Mouse (Mus musculus) R1 (cell line): ENCODE results near the gene Zfp653.
A peak's percentile ranks its signal among the peaks of the same experiment; 100 is the strongest.

ENCODE experiments used
- DNase-seq: peaks from one replicate; pipeline ENCODE4 v3.0.0-alpha.2; 2018; ENCODE audit warnings: low read depth, low spot score

Zfp653 gene

DNA sequence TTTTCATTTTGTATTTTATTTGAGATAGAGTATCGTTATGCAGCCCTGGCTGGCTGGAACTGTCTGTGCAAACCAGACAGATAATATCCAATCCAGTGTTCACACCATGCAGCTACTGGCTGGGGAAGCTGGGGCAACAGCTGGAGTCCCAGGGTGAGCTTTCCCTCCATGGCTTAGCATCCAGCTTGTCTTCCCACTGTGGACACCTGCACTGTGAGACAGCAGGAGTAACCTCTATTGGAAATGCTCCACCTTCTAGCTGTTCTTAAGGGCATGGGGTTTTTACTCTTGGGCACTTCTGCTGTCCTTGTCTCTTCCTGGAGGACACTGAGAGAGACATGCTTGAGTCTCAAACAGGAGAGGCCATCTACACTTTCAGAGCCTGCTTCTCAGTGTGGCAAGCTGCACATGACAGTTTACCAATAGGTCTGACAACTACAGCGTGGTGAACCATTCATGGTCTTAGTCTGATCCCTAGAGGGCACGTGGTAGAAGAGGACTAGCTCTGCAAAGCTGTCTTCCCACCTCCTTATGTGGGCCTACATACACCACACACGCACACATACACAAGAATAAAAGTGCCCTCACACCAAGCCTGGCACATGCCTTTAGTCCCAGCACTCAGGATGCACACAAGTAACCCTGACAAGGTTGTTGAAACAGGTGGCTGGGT is 1.2 kb downstream of the Zfp653 start:
- DNase-seq = no peak

DNA sequence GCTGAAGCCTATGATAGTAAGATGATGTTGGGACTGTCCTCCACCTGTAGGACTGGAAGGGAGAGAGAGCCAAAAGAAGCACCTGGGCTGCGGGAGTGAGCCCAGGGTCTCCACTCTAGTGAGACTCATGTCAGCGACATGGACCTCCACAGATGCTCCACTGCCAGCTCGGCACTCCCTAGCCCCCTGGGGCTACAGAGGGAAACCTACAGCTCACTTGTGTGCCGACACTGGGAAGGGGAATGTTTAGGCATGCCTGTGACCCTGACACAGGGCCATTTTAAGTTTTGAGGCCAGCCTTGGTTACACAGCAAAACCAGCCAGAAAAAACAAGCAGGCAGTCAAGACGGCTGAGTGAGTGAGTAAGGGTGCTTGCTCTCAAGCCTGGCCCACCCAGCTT is 4.0 kb downstream of the Zfp653 start:
- no peak for DNase-seq

DNA sequence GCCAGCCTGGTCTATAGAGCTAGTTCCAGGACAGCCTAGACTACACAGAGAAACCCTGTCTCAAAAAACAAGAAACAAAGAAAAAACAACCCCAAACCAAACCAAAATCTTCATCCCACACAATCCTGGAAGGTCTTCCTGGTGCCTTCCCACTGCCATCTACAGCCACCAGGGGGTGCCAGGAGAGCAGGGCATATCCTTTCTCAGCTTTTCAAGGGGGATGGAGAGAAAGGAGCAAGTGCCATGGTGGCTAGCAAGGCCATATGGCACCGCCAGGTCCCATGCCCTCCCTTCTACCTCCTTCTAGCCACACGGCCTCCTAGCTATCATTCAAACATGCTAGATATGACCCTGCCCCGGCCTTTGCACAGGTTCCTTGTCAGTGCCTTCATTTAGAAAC is 4.7 kb downstream of the Zfp653 start:
- DNase-seq = peak; percentile 70

DNA sequence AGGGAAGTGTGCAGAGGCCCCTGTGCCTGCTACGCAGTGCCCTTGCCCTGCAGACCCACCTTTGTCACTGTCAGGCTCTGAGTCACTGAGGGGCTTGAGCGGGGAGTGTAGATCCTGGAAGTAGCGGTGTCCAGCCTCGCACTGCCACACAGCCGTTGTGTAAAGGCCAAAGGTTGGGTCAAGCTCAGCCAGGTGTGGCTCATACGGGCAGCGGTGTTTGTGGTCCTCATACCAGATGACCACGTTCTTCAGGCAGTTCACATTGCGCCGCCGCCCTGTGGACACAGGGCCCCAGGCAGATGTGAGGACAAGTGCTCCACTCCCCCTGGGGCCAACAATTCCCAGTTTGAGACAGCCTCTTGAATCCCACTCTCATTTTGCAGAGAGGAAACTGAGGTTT is 5.5 kb downstream of the Zfp653 start:
- DNase-seq = no peak

DNA sequence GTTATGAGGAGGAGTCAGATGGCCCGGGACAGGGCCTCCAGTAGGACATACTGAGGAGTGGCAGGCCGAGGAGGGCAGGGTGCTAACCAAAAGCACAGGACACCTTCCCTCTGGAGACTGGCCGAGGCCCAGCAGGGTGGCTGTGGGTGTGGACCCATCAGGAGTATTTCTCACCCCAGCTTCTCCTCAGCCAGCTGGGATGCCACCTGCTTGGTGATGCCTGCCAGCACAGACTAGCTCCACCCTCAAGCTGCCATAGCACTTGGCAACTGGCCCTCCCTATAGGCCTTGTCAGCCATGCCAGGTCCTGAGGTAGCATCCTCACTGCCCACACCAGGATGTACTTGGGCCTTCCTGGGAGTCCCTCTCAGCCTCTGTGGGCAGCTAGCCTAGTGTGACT is 6.8 kb downstream of the Zfp653 start:
- no peak for DNase-seq

DNA sequence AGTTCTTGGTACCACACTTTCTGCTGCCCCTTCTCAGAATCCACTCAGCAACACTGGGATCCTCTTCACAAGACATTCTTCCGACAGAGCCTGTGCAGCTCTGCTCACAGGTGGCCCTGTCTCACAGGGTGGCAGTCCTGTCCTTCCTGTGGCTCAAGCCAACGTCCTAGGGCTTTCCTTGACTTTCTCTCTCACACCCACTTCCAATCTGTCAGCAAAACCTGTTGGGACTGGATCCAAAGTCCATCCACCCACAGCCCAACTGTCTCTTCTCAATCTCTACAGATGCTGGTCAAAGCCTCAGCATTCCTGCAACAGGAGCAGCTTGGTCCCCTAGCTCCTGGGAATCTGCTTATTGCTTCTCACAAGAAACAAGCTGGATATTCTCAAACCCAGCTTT is 9.8 kb downstream of the Zfp653 start:
- DNase-seq = no peak

DNA sequence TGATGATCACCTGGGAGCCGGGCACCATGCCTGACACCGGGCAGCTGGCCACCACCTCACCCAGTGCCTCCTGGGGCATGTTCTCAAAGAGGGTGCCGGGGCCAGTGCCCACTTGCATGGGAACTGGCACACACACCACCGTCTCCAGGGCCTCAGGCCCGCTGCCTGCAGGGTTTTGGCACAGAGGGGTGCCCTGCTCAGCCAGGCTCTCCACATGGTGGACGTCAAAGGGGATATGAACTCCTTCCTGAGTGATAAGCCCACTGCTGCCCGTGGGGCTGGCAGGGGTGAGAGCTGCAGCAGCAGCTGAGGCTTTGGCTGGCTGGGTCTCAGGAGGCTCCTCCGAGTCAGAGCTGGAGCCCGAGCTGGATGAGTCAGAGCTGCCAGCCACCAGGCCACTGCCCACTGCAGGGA is 13.2 kb downstream of the Zfp653 start:
- no peak for DNase-seq

DNA sequence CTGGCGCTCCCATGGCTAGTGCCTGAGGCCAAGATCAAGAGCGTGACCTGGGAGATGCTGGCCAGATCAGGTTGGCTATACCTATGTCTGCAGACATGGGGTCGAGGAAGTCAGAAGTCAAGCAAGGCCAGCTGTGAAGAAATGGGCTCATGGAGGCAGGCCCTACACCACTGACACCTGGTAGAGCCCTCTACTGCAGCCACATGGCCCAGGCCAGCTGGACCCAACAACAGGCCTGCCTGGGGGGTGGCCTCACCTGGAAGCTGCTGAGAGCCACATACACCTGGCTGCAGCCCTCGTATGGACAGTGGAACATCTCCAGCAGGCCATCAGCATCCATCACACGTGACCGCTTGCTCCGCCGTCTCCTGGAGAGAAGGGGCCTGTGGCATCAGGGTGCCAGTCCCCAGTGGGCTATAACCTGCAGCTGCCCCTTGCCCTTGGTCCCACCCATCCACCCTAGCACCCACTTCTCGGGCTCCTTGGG is 14.1 kb downstream of the Zfp653 start:
- no peak for DNase-seq

DNA sequence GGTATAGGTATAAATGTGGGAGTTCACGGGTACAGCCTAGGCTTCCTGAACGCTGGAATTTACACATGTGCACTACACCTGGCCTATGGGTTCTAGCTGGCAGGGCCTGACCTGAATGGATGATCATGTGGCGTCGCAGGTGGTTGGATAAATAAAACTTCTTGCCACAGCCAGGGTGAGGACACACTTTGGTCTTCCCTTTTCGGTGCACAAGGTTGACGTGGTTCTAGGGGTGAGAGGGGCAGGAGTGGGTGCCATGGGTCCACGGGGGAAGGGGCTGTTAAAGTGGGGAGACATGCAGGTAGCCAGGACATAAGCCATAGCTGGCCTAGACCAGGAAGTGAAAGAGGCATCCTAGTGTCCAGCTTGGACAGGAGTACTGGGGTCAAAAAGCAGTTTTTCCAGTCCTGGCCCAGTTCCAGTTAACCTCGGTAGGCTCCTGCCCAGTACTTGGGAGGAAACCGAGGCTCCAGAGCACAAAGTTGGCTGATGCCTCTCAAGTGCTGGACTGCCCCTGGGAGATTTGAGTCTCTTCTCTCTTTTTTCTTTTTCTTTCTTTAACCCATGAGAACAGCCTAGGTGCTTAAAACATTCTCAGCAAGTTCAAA is 14.8 kb downstream of the Zfp653 start:
- DNase-seq = no peak

DNA sequence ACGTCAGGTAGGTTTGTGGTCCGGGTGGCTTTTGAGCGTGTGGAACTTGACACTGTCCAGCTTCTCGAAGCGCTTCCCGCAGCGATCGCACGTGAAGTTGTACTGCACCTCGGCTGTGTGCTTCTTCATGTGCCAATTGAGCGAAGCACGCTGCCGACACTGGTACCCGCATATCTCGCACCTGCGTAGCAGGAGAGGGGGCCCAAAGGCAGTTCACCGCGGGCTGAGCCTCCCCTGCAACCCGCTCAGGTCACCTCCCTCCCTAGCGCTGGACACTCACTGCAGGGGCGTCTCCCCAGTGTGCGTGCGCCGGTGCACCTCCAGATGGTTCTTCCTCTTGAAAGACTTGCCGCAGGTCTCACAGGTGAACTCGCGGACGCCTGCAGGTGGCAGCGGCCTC is 15.5 kb downstream of the Zfp653 start:
- no peak for DNase-seq

DNA sequence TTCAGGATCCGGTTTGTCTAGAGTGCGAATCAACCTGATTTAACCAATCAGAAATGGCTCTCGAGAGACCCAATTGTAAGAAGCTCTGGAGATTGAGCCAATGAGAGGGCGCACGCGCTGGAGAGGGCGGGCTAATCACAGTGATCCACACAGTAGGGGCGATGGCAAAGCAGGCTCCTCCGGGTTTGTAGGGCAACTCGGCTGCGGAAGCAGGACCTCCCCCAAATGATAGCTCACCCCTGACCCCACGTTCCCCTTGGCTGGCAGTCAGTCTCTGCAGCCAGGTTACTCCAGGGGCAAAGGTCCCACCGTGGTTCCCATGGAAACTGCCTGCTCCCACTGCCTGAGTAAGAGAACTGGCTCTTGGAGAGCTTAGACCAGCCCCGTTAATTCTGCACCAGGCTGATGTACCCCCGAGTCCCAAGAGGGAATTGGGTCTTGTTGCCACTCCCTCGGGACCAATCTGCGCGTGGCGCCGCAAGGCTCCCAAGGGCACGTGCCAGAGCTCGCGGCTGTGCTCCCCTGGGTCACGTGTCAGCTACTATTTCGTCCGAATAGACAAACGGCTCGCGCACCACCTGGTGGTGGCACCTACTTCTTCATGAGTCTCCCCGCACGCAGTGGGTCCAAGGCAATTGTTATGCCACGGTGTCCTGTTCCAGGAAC is 16.6 kb downstream of the Zfp653 start:
- peak; percentile 97 for DNase-seq

DNA sequence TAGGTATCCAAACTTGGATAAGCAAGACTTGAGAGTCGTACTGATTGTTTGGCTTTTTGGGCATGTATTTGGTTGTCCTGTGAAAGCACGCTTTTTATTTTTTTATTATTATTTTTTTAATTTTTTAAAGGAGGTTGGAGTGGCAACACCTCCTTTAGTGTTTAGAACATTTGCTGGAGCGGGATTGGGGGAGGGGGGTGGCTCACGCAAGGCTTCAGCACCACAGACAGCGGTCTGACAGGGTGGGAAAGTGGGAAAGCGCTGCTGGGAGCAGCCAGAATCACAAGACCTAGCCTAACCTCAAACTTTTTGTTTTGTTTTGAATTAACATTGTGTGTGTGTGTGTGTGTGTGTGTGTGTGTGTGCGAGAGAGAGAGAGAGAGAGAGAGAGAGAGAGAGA is 17.5 kb downstream of the Zfp653 start:
- DNase-seq = peak; percentile 58

DNA sequence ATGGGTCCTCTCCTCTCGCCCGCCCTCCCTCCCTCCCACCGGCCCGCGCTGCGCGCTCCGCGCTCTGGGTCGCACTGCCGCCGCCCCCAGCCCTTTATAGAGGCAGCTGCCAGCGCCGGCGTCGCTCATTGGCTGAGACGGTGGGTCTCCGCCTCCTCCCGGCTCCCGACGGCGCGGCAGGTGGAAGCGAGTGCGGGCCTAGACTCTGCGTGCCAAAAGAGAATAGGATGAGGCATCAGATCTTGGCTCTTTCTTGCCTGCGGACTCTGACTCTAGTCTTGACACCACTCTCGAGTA is 19.3 kb downstream of the Zfp653 start, which contains the start of gene Elavl3:
Gene Elavl3, minus strand, starts transcription at position 66 of the 297 bp plus-strand sequence.
- peak; percentile 83 for DNase-seq

DNA sequence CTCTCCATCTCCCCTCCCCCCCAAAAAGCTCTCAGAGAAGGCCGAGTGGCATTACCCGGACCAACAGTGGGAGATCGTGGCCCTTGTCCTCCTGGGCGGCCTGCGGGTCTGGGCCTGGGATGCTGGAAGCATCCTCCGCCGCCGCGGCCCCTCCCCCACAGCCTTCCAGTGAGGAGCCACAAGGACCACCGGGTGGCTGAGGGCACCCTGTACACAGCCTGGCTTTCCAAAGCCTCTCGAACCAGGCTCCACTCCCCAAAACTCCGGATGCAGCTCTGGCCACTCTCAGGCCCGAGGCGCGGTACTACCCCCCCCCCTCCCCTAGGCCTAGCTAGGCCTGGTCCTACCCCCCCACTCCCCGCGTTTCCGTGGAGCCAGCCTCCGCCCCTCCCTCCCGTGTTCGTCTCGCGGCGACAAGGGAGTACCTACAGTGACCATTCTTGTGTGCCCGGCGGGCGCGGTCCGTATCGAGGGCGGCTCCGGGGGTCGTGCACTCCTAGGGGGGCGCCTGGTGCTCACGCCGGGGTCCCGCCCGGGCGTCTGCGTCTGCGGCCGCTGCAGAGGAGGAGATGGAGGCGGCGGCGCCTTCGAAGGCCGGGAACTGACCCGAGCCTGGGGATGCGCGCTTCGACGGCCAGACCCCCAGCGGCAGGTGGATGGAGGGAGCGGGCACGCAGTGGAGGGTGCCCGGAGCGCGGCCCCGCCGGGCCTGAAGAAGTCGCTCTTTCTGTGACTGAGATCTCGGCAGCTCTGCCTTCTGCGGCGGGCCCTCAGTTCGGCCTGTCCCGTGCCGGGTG is 19.8 kb downstream of the Zfp653 start:
- DNase-seq = no peak

DNA sequence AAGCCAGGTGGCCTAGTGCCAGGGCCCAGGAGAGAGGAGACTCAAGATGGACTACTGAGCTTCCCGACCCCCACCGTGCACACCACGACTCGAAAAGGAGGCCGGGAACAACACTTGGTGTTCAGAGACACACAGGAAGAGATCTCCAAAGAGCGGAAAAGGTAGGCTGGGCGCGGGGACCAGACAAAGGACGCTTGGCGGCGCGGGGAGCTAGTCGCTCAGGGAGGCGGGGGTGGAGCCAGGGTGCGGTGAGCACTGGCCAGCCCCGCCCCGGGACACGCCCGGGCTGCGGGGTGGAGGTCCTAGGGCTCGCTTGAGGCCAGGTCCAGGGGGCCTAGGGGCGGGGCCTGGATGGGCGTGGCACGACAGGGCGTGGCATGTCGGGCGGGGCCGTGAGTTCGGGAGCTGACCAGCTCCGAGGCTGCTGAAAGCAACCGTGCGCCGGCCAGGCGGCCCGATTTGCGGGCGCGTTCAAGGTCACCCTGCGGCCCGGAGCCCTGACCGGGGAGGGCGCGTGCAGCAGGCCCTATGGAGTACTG is 20.8 kb downstream of the Zfp653 start:
- DNase-seq = peak; percentile 90

DNA sequence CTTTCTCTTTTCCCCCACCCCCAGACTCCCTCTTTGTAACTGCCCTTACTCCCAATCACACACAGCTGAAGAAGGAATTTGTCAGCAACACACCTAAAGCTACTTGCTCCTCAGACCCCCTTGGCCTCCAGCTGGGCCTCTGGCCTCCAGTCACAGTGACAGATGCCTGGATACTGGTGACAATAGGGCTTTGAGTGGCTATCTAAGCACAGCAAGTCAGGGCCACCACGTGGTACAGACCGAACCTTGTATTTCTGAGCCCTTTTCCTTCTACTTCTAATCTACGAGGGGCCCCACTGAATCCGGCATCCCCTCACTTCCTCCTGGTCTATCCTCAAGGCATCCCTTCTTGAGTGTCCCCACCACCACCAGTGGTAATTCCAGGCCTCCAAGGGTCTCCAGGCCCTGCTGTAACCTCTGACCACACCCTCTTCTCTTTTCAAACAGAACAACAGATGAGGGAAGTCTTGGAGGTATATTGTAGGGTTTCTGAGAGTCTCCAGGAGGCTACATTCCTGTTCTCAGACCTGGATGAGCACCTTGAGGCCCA is 21.4 kb downstream of the Zfp653 start:
- DNase-seq = no peak

DNA sequence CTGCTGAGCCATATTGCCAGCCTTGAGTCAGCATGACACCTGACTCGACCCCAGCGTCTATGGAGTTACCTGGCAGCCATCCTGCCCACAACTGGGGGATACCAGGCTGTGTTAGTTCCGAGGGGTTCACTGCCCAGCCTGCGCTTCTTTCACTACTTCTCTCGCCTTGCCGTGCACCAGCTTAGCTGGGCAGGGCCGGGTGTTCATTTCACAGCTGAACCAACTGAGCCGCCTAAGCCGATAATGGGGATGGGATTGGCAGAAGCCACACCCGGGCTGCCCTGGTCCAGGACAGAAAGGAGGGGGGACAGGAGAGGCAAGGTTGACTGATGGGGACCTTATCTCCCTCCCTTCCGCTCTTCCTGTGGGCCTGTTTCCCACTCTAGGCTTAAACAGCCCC is 21.9 kb downstream of the Zfp653 start:
- no peak for DNase-seq

DNA sequence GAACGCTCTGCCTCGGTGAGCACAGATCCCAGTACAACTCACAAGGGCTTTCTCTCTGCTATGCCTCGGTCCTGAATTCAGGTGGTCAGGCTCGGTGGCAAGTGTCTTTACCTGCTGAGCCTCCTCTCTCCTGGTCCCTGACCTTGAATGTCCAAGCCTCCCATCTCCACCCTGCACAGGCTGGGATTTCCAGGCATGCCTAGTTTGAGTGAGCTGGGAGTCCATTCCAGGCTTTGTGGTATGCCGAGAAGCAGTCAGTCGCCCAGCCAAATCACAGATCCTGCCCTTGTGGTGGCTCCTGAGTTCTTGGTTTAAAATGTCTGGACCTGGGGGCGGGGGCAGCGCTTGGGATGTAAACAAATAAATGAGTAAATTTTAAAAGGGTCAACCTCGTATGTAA is 23.8 kb downstream of the Zfp653 start:
- no peak for DNase-seq

DNA sequence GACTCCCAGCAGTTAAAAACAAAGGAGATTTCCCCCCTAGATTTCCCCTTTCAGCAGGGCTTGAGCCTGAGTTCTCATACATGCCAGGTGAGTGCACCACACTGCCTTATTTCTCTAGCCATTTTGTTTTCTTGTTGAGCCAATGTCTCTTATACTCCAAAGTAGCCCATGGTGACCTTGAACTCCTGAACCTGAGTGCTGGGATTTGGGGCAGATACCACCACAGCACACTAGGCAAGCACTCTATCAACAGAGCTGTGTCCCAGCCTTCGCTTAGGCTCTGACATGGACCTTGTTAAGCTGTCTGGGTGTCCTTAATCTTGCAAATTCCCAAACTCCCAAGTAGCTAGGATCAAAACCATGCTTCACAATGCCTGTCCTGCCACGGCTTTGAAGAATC is 29.3 kb downstream of the Zfp653 start:
- peak; percentile 52 for DNase-seq

DNA sequence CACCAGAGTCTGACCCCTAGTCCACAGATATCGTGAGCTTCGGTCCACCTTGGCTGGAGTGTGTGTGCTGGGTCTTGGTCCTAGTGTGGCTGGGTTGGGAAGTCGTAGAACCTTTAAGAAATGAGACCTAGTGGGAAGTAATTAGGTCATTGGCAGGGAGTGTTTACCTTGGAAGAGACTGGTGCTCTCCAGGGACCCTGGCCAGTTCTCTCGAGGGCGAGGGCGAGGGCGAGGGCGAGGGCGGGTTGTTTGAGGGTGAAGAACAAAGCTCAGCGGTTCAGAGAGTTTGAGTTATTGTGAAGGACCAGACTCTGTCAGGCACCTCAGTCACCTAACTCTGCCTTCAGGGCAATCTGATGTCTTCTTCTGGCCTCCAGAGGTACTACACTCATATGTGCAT is 33.4 kb downstream of the Zfp653 start:
- no peak for DNase-seq

DNA sequence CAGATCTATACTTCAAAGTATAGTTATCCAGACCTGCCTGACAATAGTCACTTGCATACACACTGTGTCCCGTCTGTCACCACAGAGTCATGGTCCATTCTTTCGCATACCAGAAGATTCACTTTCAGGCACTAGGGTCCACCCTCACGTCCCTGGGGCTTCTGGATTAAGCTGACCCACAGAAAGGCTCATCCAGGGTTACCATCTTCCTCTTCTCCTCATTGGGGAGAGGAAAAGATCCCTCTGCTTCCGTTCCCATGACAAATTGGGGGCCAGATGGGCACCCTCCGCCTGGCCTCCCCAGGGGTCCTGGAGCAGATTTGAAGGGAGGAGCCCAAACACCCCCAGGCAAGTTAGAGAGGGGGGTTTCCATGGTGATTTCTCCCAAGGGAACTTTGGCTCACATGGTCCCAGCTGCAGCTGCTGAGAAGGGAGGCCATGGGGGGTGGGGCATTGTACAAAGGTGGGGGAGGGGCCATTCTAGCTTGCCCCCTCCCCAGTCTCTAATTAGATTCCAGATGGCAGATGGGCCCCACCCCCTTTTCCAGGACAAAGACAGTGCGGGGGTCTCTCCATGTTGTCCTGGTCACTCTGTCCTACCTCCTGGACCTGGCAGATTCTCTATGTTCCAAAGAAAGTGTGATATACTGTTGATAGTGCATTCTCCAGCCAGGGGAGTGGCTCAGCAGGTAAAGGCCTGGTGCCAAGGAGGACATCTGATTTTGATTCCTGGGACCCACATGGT is 35.7 kb downstream of the Zfp653 start:
- DNase-seq = no peak
